Mouse (Mus musculus): ENCODE results near the gene Mt4. TPM values are rescaled to one million over a fixed set of nuclear protein-coding genes. Genes with fewer than 3 reads are reported as not detected.

Gene Mt4
- polyA plus RNA-seq, 1 experiment, result not detected

DNA sequence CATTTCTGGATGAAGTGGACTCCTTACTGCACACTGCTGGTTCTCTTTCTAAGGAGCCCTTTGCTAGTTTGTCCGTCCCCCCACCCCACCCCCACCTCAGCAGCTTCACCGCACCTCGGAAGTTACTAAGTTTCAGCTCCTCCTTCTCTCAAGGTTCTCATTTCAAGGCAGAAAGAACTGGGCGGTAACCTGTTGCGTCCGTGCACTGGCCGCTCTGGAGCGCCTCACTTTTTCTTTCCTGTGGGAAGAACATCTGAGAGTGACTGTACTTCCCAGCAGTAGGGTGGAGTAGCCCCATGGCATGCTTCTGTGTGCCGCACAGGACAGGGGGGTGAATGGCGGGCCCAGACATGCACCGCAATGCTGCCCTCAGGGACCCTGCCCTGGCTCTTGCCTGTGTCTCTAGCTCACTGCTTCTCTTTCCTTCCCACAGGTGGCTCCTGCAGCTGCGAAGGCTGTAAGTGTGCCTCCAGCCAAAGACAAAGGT lies 47.4 kb downstream of the Mt4 start:
- TF ChIP-seq CTCF (IDR thresholded peaks at IDR 0.05; ENCODE audit: borderline replicate concordance, insufficient read depth, low read depth, low read length), result no peak
- no peak for TF ChIP-seq POLR2A (IDR thresholded peaks at IDR 0.05; ENCODE audit: borderline replicate concordance, insufficient read depth, low read length)

DNA sequence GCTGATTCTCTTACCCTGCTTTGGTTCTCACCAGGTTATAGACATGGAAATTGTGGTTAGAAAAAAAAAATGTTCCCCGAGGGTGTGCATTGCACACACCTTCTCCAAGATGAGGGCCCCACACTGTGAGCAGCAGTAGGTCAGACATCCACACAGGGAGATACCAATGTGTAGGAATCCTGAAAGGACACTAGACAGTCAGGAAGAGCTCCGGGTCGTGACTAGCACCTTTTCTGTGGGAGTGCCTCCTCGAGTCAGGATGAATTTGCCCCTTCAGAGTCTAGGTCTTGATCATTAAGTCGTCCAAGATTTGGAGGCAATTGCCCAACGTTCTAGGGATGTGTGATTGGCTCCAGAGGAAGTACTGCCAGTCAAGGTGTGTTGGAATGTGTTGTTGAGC lies 48.8 kb downstream of the Mt4 start:
- Histone ChIP-seq H3K4me3 (replicated peaks; ENCODE audit: insufficient read depth, low read depth, low read length) (no peak overlapping the region), H3K4me1 (ENCODE audit: control insufficient read depth, insufficient read depth, low read length) (no peaks in the 10 kb centered on the region), H3K27ac (ENCODE audit: insufficient read depth, low read length) (no peak overlapping the region), H3K27me3 (ENCODE audit: control insufficient read depth, insufficient read depth, low read length) (peaks cover 2% of the 10 kb centered on the region; the same call in 1 of the 2 replicates)
- DNase-seq, result no peak
- WGBS, result 75% methylated on average over 6 of the region's 6 CpGs
- TF ChIP-seq CTCF (IDR thresholded peaks at IDR 0.05; ENCODE audit: borderline replicate concordance, insufficient read depth, low read depth, low read length) (no peak), POLR2A (IDR thresholded peaks at IDR 0.05; ENCODE audit: borderline replicate concordance, insufficient read depth, low read length) (no peak)

More for the DNA sequence above, 47.4 kb downstream of the Mt4 start:
- DNase-seq, result no peak
- WGBS, result 58% methylated on average over 12 of the region's 12 CpGs
- peaks cover 6% of the 10 kb centered on the region for H3K4me1 ChIP-seq (ENCODE audit: control insufficient read depth, insufficient read depth, low read length)
- no peak overlapping the region for H3K27ac ChIP-seq (ENCODE audit: insufficient read depth, low read length)
- H3K4me3 ChIP-seq (replicated peaks; ENCODE audit: insufficient read depth, low read depth, low read length), result no peak overlapping the region
- peaks cover 2% of the 10 kb centered on the region; the same call in 1 of the 2 replicates for H3K27me3 ChIP-seq (ENCODE audit: control insufficient read depth, insufficient read depth, low read length)

GRCm38 (mm10) chr8:94186542-94186941 lies 49.5 kb downstream of the Mt4 start:
- Histone ChIP-seq H3K27ac (ENCODE audit: insufficient read depth, low read length) (no peak overlapping the region), H3K27me3 (ENCODE audit: control insufficient read depth, insufficient read depth, low read length) (peaks cover 2% of the 10 kb centered on the region; the same call in 1 of the 2 replicates), H3K4me1 (ENCODE audit: control insufficient read depth, insufficient read depth, low read length) (no peaks in the 10 kb centered on the region), H3K4me3 (replicated peaks; ENCODE audit: insufficient read depth, low read depth, low read length) (peak overlapping the region; percentile 12)
- no peak for TF ChIP-seq POLR2A (IDR thresholded peaks at IDR 0.05; ENCODE audit: borderline replicate concordance, insufficient read depth, low read length)
- TF ChIP-seq CTCF (IDR thresholded peaks at IDR 0.05; ENCODE audit: borderline replicate concordance, insufficient read depth, low read depth, low read length), result peak; percentile 76
- WGBS, result 9% methylated on average over 17 of the region's 17 CpGs
- peak; percentile 79 to 82 for DNase-seq

GRCm38 (mm10) chr8:94187290-94188002 lies 50.4 kb downstream of the Mt4 start:
- no peak overlapping the region for H3K4me3 ChIP-seq (replicated peaks; ENCODE audit: insufficient read depth, low read depth, low read length)
- H3K27me3 ChIP-seq (ENCODE audit: control insufficient read depth, insufficient read depth, low read length), result peaks cover 2% of the 10 kb centered on the region; the same call in 1 of the 2 replicates
- TF ChIP-seq POLR2A (IDR thresholded peaks at IDR 0.05; ENCODE audit: borderline replicate concordance, insufficient read depth, low read length) (no peak), CTCF (IDR thresholded peaks at IDR 0.05; ENCODE audit: borderline replicate concordance, insufficient read depth, low read depth, low read length) (no peak)
- no peak overlapping the region for H3K27ac ChIP-seq (ENCODE audit: insufficient read depth, low read length)
- WGBS, result 68% methylated on average over 21 of the region's 21 CpGs
- no peak for DNase-seq
- H3K4me1 ChIP-seq (ENCODE audit: control insufficient read depth, insufficient read depth, low read length), result no peaks in the 10 kb centered on the region

Other genes starting within 250 kb of the Mt4 start
- gene Amfr, start 124.4 kb upstream of the Mt4 start, polyA plus RNA-seq (2012; rRNA removed), result 139 and 144 TPM in 2 replicates
- 31.3 and 32.5 TPM in 2 replicates for gene Nudt21, start 100.2 kb upstream of the Mt4 start, polyA plus RNA-seq (2012; rRNA removed)
- gene Ogfod1, start 100.0 kb upstream of the Mt4 start, polyA plus RNA-seq (2012; rRNA removed), result 44.2 and 46.0 TPM in 2 replicates
- gene Bbs2, start 38.3 kb upstream of the Mt4 start, polyA plus RNA-seq (2012; rRNA removed), result 54.9 and 60.2 TPM in 2 replicates
- gene Mt3, start 15.4 kb downstream of the Mt4 start, polyA plus RNA-seq (2012; rRNA removed), result 1,323 and 1,416 TPM in 2 replicates
- 579 and 685 TPM in 2 replicates for gene Mt2, start 35.5 kb downstream of the Mt4 start, polyA plus RNA-seq (2012; rRNA removed)
- 1,145 and 1,309 TPM in 2 replicates for gene Mt1, start 41.9 kb downstream of the Mt4 start, polyA plus RNA-seq (2012; rRNA removed)
- gene Nup93, start 77.4 kb downstream of the Mt4 start, polyA plus RNA-seq (2012; rRNA removed), result 29.1 and 30.5 TPM in 2 replicates
- 1.7 and 2.2 TPM in 2 replicates for gene Slc12a3, start 192.0 kb downstream of the Mt4 start, polyA plus RNA-seq (2012; rRNA removed)
- 119 and 125 TPM in 2 replicates for gene Herpud1, start 249.2 kb downstream of the Mt4 start, polyA plus RNA-seq (2012; rRNA removed)